Mouse (Mus musculus): ENCODE measurements around the gene Msmp.

Msmp gene

DNA sequence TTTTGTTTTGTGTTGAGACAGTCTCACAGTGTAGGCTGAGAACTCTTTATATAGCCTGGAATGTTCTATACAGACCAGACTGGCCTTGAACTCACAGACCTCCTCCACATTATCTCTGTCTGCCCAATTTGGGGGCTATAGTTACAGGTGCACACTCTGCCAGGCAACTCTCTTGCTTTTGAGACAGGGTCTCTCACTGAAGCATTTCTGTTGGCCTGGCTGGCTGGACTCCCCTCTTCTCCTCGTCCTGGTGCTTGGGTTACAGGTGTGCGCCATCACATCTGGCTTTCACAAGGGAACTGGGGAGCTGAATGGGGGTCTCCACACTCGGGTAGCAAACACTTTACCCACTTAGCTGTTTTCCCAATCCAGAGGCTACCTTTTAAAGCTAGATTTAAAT lies 7.7 kb upstream of the Msmp start:
- DNase-seq = no peak

GRCm38 (mm10) chr4:43591543-43591942 lies 7.2 kb upstream of the Msmp start:
- DNase-seq = no peak

- no peak for DNase-seq
These were observed 3.4 kb upstream of the Msmp start for GRCm38 (mm10) chr4:43587681-43588080.

GRCm38 (mm10) chr4:43586411-43586810 lies 2.1 kb upstream of the Msmp start:
- no peak for DNase-seq

- DNase-seq = no peak
These were observed 1.4 kb upstream of the Msmp start for GRCm38 (mm10) chr4:43585682-43586081.

DNA sequence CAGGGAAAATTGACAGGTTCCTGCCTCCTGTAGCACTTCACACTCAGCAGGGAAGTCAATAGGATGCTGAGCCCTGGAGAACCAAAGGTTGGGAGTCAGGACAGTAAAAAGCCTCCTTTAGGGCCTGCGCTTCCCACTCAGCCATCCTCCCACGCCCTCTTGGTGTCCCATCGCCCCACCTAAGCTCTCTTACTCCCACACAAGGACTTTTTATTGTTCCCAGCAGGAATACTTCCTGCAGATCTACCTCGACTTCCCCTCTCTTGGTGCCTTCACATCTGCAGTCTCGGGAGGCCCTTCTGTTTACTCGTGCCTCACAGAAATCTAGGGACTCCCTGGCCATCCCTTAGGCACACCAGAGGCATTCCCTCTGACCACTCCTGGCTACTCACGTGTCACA lies 873 bp downstream of the Msmp start:
- no peak for DNase-seq

GRCm38 (mm10) chr4:43582241-43582640 lies 2.1 kb downstream of the Msmp start:
- no peak for DNase-seq

DNA sequence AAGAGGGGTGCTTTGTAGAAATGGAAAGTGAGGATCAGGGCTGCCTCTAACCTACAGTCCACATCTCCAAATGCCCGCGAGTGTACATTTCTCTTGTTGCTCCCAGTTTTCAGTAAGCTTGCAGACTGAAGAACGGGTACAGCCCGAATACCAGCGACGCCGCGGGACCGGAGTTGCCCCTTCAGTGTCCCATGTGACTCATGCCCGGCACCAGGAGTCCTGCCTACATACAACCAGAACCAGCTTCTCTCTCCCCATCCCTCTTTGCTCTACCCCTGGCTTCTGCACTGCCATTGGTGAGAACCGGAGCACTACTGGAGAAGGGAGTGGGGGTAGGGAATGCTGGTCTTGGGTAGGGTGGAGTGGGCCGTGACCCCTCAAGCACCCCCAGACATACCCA lies 2.9 kb downstream of the Msmp start:
- DNase-seq = no peak

GRCm38 (mm10) chr4:43580721-43581120 lies 3.6 kb downstream of the Msmp start:
- DNase-seq = no peak

- no peak for DNase-seq
These were observed 4.6 kb downstream of the Msmp start for GRCm38 (mm10) chr4:43579731-43580130.

DNA sequence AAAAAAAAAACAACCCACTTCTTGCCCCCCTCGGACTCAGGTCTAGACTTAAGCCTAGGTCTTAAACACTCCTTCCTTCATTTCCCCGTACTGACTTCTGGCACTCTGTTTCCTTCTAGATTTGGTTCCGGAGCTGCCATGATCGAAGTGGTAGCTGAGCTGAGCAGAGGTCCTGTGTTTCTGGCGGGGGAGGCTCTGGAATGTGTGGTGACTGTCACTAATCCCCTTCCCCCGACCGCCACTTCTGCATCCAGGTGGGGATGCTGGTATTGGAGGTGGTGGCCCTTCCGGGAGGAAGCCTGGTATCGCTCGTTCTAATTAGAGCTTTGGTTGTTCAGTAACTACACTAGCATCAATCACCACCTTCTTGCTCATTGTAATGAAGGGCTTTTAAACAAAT lies 5.0 kb downstream of the Msmp start:
- DNase-seq = no peak

- DNase-seq = peak; percentile 91
These were observed 5.7 kb downstream of the Msmp start, which contains the start of the genes Rgp1 and Gba2 for GRCm38 (mm10) chr4:43578376-43579204. TSS of gene Rgp1 (plus strand) at chr4:43578715. TSS of gene Gba2 (minus strand) at chr4:43578873.

DNA sequence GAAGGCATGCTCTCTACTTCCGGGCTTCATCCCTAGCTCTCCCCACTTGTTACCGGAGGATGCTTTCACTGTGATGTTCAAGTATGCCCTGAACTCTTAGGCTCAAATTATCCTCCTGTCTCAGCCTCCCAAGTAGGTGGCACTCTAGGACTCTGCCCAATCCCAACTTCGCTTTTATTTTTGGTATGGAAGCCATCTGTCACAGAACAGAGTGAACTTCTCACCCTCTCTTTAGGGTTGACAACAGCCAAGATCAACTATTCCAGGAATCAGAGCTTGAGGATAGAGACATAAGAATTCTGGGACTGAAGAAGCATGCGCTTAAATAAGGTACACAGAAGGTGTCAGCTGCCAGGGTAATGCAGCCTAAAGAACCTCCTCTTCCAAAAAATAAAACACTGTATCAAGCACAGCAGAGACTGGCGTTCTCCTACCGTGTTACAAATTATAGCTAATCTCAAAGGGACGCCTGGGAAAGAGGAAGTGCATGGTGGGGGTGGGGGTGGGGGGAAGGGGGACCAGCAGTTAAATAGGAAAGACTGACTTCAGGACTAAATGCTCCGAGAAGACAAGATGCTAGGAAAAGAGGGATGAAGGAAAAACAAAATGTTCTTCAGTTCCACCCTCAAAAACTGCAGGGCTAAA lies 6.9 kb downstream of the Msmp start:
- DNase-seq = no peak

DNA sequence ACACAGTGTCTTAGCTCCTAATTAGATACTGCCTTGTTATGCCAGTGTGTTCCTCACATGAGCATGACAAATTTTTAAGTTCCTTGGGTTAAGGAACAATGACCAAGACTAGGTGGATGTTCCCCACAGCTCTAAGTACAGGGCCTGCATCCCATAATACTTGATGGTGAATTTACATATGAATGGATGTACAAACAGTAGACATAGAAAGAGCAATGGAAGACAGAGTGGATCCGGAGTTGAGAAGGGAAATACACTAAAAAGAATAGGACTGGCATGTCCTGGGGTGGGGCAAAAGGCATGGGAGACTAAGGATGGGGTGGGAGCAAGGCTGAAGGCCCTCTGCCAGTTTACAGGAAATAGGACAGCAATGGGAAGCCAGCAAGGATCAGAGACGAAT lies 8.9 kb downstream of the Msmp start:
- no peak for DNase-seq

GRCm38 (mm10) chr4:43573561-43573960 lies 10.7 kb downstream of the Msmp start:
- DNase-seq = no peak

GRCm38 (mm10) chr4:43571395-43572045 lies 12.8 kb downstream of the Msmp start:
- DNase-seq = no peak

GRCm38 (mm10) chr4:43567140-43567539 lies 17.2 kb downstream of the Msmp start:
- DNase-seq = no peak

GRCm38 (mm10) chr4:43564231-43564630 lies 20.1 kb downstream of the Msmp start:
- no peak for DNase-seq

DNA sequence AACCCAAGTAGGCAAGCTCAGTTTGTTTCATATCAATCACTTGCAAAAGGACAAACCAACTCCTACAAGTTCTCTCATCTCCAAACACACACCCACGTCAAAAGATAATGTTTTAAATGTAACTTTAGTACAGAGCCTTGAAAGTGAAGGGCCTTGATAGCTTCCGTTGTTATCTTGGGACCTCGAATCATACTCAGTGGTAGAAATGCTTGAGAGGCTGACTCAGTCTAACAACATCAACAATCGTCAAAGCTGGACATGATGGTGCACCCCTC lies 20.8 kb downstream of the Msmp start:
- no peak for DNase-seq

- no peak for DNase-seq
These were observed 21.3 kb downstream of the Msmp start for GRCm38 (mm10) chr4:43562769-43563600.

DNA sequence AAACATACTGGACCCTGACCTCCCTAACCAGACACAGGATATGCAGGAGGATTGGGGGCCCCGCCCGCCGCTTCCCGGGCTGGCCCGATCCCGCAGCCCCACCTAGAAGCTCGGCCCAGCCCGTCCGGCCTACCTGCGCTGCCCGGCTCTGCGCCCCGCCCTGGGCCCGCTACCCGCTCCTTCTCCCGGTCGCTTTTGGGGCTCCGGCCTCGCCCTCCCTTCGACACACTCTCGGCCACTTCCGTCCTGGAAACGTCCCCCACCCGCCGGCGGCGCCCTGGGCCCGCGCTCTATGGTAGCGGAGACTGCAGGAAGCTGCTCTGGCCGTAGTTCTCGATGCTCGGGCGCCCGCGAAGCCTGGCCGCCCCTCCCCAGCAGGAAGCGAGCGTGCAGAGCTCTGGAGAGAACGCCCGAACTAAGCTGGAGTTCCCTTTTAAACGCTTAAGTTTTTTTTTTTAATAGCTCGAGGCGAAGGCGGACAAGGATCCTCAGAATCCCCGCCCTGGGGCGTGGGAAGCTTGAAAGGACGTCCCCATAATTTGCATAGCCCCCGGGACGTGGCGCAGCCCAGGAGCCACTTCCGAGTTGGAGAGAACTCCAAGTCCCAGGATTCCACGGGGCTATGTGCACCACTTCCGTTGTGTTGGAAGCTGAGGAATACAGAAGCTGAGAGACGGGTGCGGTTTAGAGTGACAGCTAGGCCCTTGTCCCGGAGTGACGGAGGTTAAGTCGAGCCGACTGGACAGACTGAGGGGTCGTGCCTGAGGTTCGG lies 22.1 kb downstream of the Msmp start, which contains the start of the genes Creb3 and Tln1:
Gene Creb3, plus strand, starts transcription at position 336 of the 772 bp plus-strand sequence.
Gene Tln1, minus strand, starts transcription at position 695 of the 772 bp plus-strand sequence.
- DNase-seq = peak; percentile 97

DNA sequence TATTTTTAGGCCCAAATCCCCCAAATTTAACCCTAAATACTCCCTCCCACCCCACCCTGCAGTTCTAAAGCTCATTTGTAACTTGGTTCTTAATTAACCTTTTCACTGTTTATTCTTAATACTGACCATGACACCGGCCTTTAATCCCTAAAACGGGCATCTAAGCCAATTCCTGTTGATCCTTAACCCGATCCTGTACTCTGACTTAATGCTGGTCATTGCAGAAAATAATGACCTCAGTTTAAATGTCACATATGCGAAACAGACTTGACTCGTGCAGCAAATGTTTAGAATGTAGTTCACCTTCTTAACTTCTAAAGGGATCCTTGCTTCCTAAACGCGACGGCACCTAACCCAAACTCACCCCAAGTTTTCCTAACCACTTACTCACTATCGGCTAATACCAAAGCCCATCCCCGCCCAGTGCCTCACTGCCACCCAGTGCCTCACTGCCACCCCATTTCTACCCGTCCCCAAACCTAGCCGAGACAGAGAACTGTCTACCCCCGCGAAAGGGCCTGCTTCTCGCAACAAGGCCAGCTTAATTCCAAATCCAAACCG lies 22.8 kb downstream of the Msmp start:
- DNase-seq = no peak

All from right cerebral cortex, adult 18-20 months (tissue).